Comparison of ENCODE assay signal across 8 mouse cellular contexts in genomic region chr16:28490515-28490914, GRCm38 (mm10).
A peak's percentile ranks its signal among the peaks of the same experiment; 100 is the strongest.
DNase-seq lines count a peak whose midpoint lies in the region; ATAC-seq and TF ChIP-seq lines count a peak whose summit lies in the region.

No protein-coding gene starts in this region.

- no peak overlapping the region for H3K4me3 ChIP-seq in heart, adult 2 months
- no peak overlapping the region for H3K4me3 ChIP-seq in heart, embryonic 12.5 days
- no peak overlapping the region for H3K4me3 ChIP-seq in forebrain, embryonic 14.5 days (ENCODE audit: low read depth, low read length)

- no peak for ATAC-seq in heart, embryonic 12.5 days (ENCODE audit: insufficient number of reproducible peaks, low FRiP score)
- ATAC-seq in cerebellum, adult (ENCODE audit: insufficient number of reproducible peaks, low FRiP score, low TSS enrichment), result peak; percentile 84
- peak; percentile 92 for ATAC-seq in forebrain, embryonic 14.5 days
- ATAC-seq in megakaryocyte-erythroid progenitor cell, adult 5-6 weeks (replicated peaks; ENCODE audit: low FRiP score, low TSS enrichment, poor library complexity, severe bottlenecking), result peak; percentile 73

- TF ChIP-seq EP300 in heart, adult 2 months (IDR thresholded peaks at IDR 0.05; ENCODE audit: insufficient read depth, low read depth, low read length), result no peak

- no peak for TF ChIP-seq POLR2A in heart, adult 2 months (IDR thresholded peaks at IDR 0.05; ENCODE audit: insufficient read depth, low read depth, low read length)

- H3K27me3 ChIP-seq in heart, adult 2 months (ENCODE audit: control insufficient read depth, insufficient read depth, low read length), result no peaks in the 10 kb centered on the region
- H3K27me3 ChIP-seq in heart, embryonic 12.5 days (replicated peaks), result no peaks in the 10 kb centered on the region
- 0 out of 2 replicates have a peak, but pooled peaks cover 3% of the 10 kb centered on the region for H3K27me3 ChIP-seq in forebrain, embryonic 14.5 days (replicated peaks; ENCODE audit: control insufficient read depth, insufficient read depth, low read length)

- 10% methylated on average over 6 of the region's 6 CpGs for WGBS in heart, adult 2 months
- WGBS in heart, embryonic 12.5 days, result 8% methylated on average over 6 of the region's 6 CpGs
- 6% methylated on average over 6 of the region's 6 CpGs for WGBS in forebrain, embryonic 14.5 days

- no peaks in the 10 kb centered on the region for H3K36me3 ChIP-seq in heart, adult 2 months (ENCODE audit: control insufficient read depth, insufficient read depth, low read length)
- H3K36me3 ChIP-seq in heart, embryonic 12.5 days, result no peaks in the 10 kb centered on the region
- H3K36me3 ChIP-seq in forebrain, embryonic 14.5 days (ENCODE audit: control insufficient read depth, insufficient read depth, low read length), result no peaks in the 10 kb centered on the region

- H3K79me2 ChIP-seq in heart, adult 2 months (replicated peaks; ENCODE audit: control insufficient read depth, insufficient read depth, low read length), result no peaks in the 10 kb centered on the region

- no peak overlapping the region for H3K27ac ChIP-seq in heart, adult 2 months
- no peak overlapping the region for H3K27ac ChIP-seq in heart, embryonic 12.5 days (ENCODE audit: poor library complexity, severe bottlenecking)
- no peak overlapping the region for H3K27ac ChIP-seq in forebrain, embryonic 14.5 days (ENCODE audit: low read depth, low read length)

- H3K4me1 ChIP-seq in heart, adult 2 months (ENCODE audit: control insufficient read depth, insufficient read depth, low read length), result no peaks in the 10 kb centered on the region
- no peaks in the 10 kb centered on the region for H3K4me1 ChIP-seq in heart, embryonic 12.5 days (replicated peaks)
- peaks cover 2% of the 10 kb centered on the region; the same call in 1 of the 2 replicates for H3K4me1 ChIP-seq in forebrain, embryonic 14.5 days (ENCODE audit: control insufficient read depth, insufficient read depth, low read length)

- intact Hi-C loops in heart, adult 2 months (cut with DNase I), result loop anchor here (2.0 kb wide), 1 partner anchor 1022 kb away; no protein-coding TSS in a partner anchor

- peak; percentile 4 to 39 for DNase-seq in heart, adult 2 months
- peak; percentile 91 for DNase-seq in forebrain, embryonic 14.5 days (ENCODE audit: low spot score)
- peak; percentile 35 for DNase-seq in induced T-regulatory cell, adult 2 months (ENCODE audit: low read depth)
- peak; percentile 70 for DNase-seq in left cerebral cortex, adult 11 months (ENCODE audit: low spot score)
- peak; percentile 63 to 69 for DNase-seq in right cerebral cortex, postnatal 36 days (ENCODE audit: low spot score in 2 of 2)

- H3K9me3 ChIP-seq in heart, embryonic 12.5 days (replicated peaks), result 0 out of 2 replicates have a peak, but pooled peaks cover 3% of the 10 kb centered on the region
- H3K9me3 ChIP-seq in forebrain, embryonic 14.5 days (replicated peaks; ENCODE audit: control insufficient read depth, low read length), result no peaks in the 10 kb centered on the region

- no peak overlapping the region for H3K4me2 ChIP-seq in heart, embryonic 12.5 days
- H3K4me2 ChIP-seq in forebrain, embryonic 14.5 days (ENCODE audit: low read length), result no peak overlapping the region

- TF ChIP-seq CTCF in heart, adult 2 months (IDR thresholded peaks at IDR 0.05), result peak; percentile 82

- no peak overlapping the region for H3K9ac ChIP-seq in heart, adult 2 months (ENCODE audit: low read depth, low read length)
- no peak overlapping the region for H3K9ac ChIP-seq in heart, embryonic 12.5 days
- no peak overlapping the region for H3K9ac ChIP-seq in forebrain, embryonic 14.5 days (ENCODE audit: low read length)

Comparison
In these comparisons a context has a peak if more than half of its experiments do, and no peak if none do; other contexts are left out.
1. DNase-seq: peak in every context shown above with its lines; median percentile 91 in forebrain, embryonic 14.5 days; 70 in left cerebral cortex, adult 11 months; 66 in right cerebral cortex, postnatal 36 days; 35 in induced T-regulatory cell, adult 2 months; 22 in heart, adult 2 months.